7 mouse cellular contexts compared by ENCODE assay signal in genomic region chrX:7947900-7948492, GRCm38 (mm10). TPM values are rescaled to one million over a fixed set of nuclear protein-coding genes. Genes with fewer than 3 reads are reported as not detected.
A peak's percentile ranks its signal among the peaks of the same experiment; 100 is the strongest.
DNase-seq lines count a peak whose midpoint lies in the region; ATAC-seq lines count a peak whose summit lies in the region.

No protein-coding gene starts in this region.

- WGBS in embryonic facial prominence, embryonic 11.5 days = 14% methylated on average over 38 of the region's 38 CpGs
- WGBS in limb, embryonic 10.5 days = 13% methylated on average over 38 of the region's 38 CpGs
- 20% methylated on average over 38 of the region's 38 CpGs for WGBS in midbrain, embryonic 13.5 days

- DNase-seq in adrenal gland, postnatal 14 days = peak; percentile 94
- peak; percentile 93 for DNase-seq in embryonic facial prominence, embryonic 11.5 days (ENCODE audit: low spot score)
- peak; percentile 98 for DNase-seq in kidney, adult 11 months
- peak; percentile 87 for DNase-seq in limb, embryonic 10.5 days (ENCODE audit: low spot score)
- DNase-seq in spleen, adult 12 weeks (ENCODE audit: low spot score) = peak; percentile 80

- peak; percentile 98; the same call in 1 of the 2 replicates for ATAC-seq in embryonic facial prominence, embryonic 11.5 days (replicated peaks; ENCODE audit: insufficient number of reproducible peaks, low FRiP score, low TSS enrichment, low read depth)
- peak; percentile 99 for ATAC-seq in granulocyte monocyte progenitor cell, adult 5-6 weeks (replicated peaks; ENCODE audit: poor library complexity, severe bottlenecking)
- no peak; the same call in 1 of the 2 replicates for ATAC-seq in midbrain, embryonic 13.5 days

- peak overlapping the region; percentile 36 for H3K4me2 ChIP-seq in embryonic facial prominence, embryonic 11.5 days (ENCODE audit: low read depth, low read length)
- H3K4me2 ChIP-seq in midbrain, embryonic 13.5 days (replicated peaks) = peak overlapping the region; percentile 62

- H3K27me3 ChIP-seq in embryonic facial prominence, embryonic 11.5 days (ENCODE audit: control insufficient read depth, insufficient read depth, low read length) = no peaks in the 10 kb centered on the region
- no peaks in the 10 kb centered on the region for H3K27me3 ChIP-seq in limb, embryonic 10.5 days (ENCODE audit: low read depth, poor library complexity, severe bottlenecking)
- H3K27me3 ChIP-seq in midbrain, embryonic 13.5 days = no peaks in the 10 kb centered on the region

- H3K9me3 ChIP-seq in embryonic facial prominence, embryonic 11.5 days (replicated peaks; ENCODE audit: control insufficient read depth, low read length) = no peaks in the 10 kb centered on the region
- no peaks in the 10 kb centered on the region for H3K9me3 ChIP-seq in limb, embryonic 10.5 days (replicated peaks)
- H3K9me3 ChIP-seq in midbrain, embryonic 13.5 days = no peaks in the 10 kb centered on the region

- no peaks in the 10 kb centered on the region for H3K36me3 ChIP-seq in embryonic facial prominence, embryonic 11.5 days (replicated peaks; ENCODE audit: control insufficient read depth, insufficient read depth, low read depth, low read length)
- H3K36me3 ChIP-seq in limb, embryonic 10.5 days = 0 out of 2 replicates have a peak, but pooled peaks cover 4% of the 10 kb centered on the region
- H3K36me3 ChIP-seq in midbrain, embryonic 13.5 days = peaks cover 5% of the 10 kb centered on the region; the same call in 1 of the 2 replicates

- peak overlapping the region; percentile 51 for H3K9ac ChIP-seq in embryonic facial prominence, embryonic 11.5 days (replicated peaks; ENCODE audit: low read length)
- peak overlapping the region; percentile 44 for H3K9ac ChIP-seq in midbrain, embryonic 13.5 days (replicated peaks)

- no peaks in the 10 kb centered on the region for H3K4me1 ChIP-seq in embryonic facial prominence, embryonic 11.5 days (ENCODE audit: control insufficient read depth, insufficient read depth, low read length)
- no peaks in the 10 kb centered on the region for H3K4me1 ChIP-seq in limb, embryonic 10.5 days
- 0 out of 2 replicates have a peak, but pooled peaks cover 7% of the 10 kb centered on the region for H3K4me1 ChIP-seq in midbrain, embryonic 13.5 days (replicated peaks)

- no peak overlapping the region for H3K27ac ChIP-seq in embryonic facial prominence, embryonic 11.5 days (replicated peaks; ENCODE audit: low read depth, low read length)
- peak overlapping the region; percentile 85 for H3K27ac ChIP-seq in limb, embryonic 10.5 days
- peak overlapping the region; percentile 60; the same call in 1 of the 2 replicates for H3K27ac ChIP-seq in midbrain, embryonic 13.5 days

- H3K4me3 ChIP-seq in embryonic facial prominence, embryonic 11.5 days (ENCODE audit: low read depth, low read length) = peak overlapping the region; percentile 42
- peak overlapping the region; percentile 57 for H3K4me3 ChIP-seq in limb, embryonic 10.5 days
- peak overlapping the region; percentile 49 for H3K4me3 ChIP-seq in midbrain, embryonic 13.5 days (replicated peaks)

RNA-seq across cellular contexts. Expression of gene Hdac6, which starts 0.3 kb away (rescaled TPM):
- 18.1 and 18.2 TPM in 2 replicates for total RNA-seq in adrenal gland, postnatal 14 days (2021)
- polyA plus RNA-seq in embryonic facial prominence, embryonic 11.5 days (2014; fragmentation: Nextera tagmentation; extraction: Ambion mirVana) = 38.0 and 43.9 TPM in 2 replicates
- total RNA-seq in granulocyte monocyte progenitor cell, adult 5-6 weeks (2014; fragmentation: Nextera tagmentation) = 11.5 and 13.5 TPM in 2 replicates
- total RNA-seq in granulocyte monocyte progenitor cell, adult 5-6 weeks (2017) = 7.5 and 8.0 TPM in 2 replicates
- polyA plus RNA-seq in limb, embryonic 10.5 days (2016; fragmentation: Nextera tagmentation; extraction: Ambion mirVana) = 39.6 and 52.8 TPM in 2 replicates
- polyA plus RNA-seq in midbrain, embryonic 13.5 days (2015; fragmentation: Nextera tagmentation; extraction: Ambion mirVana) = 76.7 and 78.2 TPM in 2 replicates

RNA-seq across cellular contexts. Expression of gene Eras, which starts 19.6 kb away (rescaled TPM):
- total RNA-seq in adrenal gland, postnatal 14 days (2021) = not detected in 2 replicates
- not detected in 2 replicates for polyA plus RNA-seq in embryonic facial prominence, embryonic 11.5 days (2014; fragmentation: Nextera tagmentation; extraction: Ambion mirVana)
- total RNA-seq in granulocyte monocyte progenitor cell, adult 5-6 weeks (2014; fragmentation: Nextera tagmentation) = not detected in 2 replicates
- not detected in 2 replicates for total RNA-seq in granulocyte monocyte progenitor cell, adult 5-6 weeks (2017)
- polyA plus RNA-seq in limb, embryonic 10.5 days (2016; fragmentation: Nextera tagmentation; extraction: Ambion mirVana) = not detected in 2 replicates
- 0.24 TPM in 1 of 2 replicates, not detected in the other for polyA plus RNA-seq in midbrain, embryonic 13.5 days (2015; fragmentation: Nextera tagmentation; extraction: Ambion mirVana)

RNA-seq across cellular contexts. Expression of gene Pcsk1n, which starts 28.4 kb away (rescaled TPM):
- 40.3 and 50.2 TPM in 2 replicates for total RNA-seq in adrenal gland, postnatal 14 days (2021)
- polyA plus RNA-seq in embryonic facial prominence, embryonic 11.5 days (2014; fragmentation: Nextera tagmentation; extraction: Ambion mirVana) = 4.9 and 5.3 TPM in 2 replicates
- not detected in 2 replicates for total RNA-seq in granulocyte monocyte progenitor cell, adult 5-6 weeks (2014; fragmentation: Nextera tagmentation)
- total RNA-seq in granulocyte monocyte progenitor cell, adult 5-6 weeks (2017) = not detected in 2 replicates
- polyA plus RNA-seq in limb, embryonic 10.5 days (2016; fragmentation: Nextera tagmentation; extraction: Ambion mirVana) = 0.06 and 0.13 TPM in 2 replicates
- 164 and 172 TPM in 2 replicates for polyA plus RNA-seq in midbrain, embryonic 13.5 days (2015; fragmentation: Nextera tagmentation; extraction: Ambion mirVana)

RNA-seq across cellular contexts. Expression of gene Gata1, which starts 29.9 kb away (rescaled TPM):
- total RNA-seq in adrenal gland, postnatal 14 days (2021) = 0.38 and 2.5 TPM in 2 replicates
- polyA plus RNA-seq in embryonic facial prominence, embryonic 11.5 days (2014; fragmentation: Nextera tagmentation; extraction: Ambion mirVana) = 4.0 and 5.0 TPM in 2 replicates
- 2.2 and 4.5 TPM in 2 replicates for total RNA-seq in granulocyte monocyte progenitor cell, adult 5-6 weeks (2014; fragmentation: Nextera tagmentation)
- total RNA-seq in granulocyte monocyte progenitor cell, adult 5-6 weeks (2017) = 3.6 and 4.2 TPM in 2 replicates
- 4.1 and 6.3 TPM in 2 replicates for polyA plus RNA-seq in limb, embryonic 10.5 days (2016; fragmentation: Nextera tagmentation; extraction: Ambion mirVana)
- 0.24 and 0.31 TPM in 2 replicates for polyA plus RNA-seq in midbrain, embryonic 13.5 days (2015; fragmentation: Nextera tagmentation; extraction: Ambion mirVana)

RNA-seq across cellular contexts. Expression of gene Gm10490, which starts 38.7 kb away (rescaled TPM):
- not detected in 2 replicates for total RNA-seq in adrenal gland, postnatal 14 days (2021)
- polyA plus RNA-seq in embryonic facial prominence, embryonic 11.5 days (2014; fragmentation: Nextera tagmentation; extraction: Ambion mirVana) = not detected in 2 replicates
- total RNA-seq in granulocyte monocyte progenitor cell, adult 5-6 weeks (2014; fragmentation: Nextera tagmentation) = not detected in 2 replicates
- total RNA-seq in granulocyte monocyte progenitor cell, adult 5-6 weeks (2017) = not detected in 2 replicates
- polyA plus RNA-seq in limb, embryonic 10.5 days (2016; fragmentation: Nextera tagmentation; extraction: Ambion mirVana) = not detected in 2 replicates
- not detected in 2 replicates for polyA plus RNA-seq in midbrain, embryonic 13.5 days (2015; fragmentation: Nextera tagmentation; extraction: Ambion mirVana)

Comparison
In these comparisons a context has a peak if more than half of its experiments do, and no peak if none do; other contexts are left out.
1. RNA of gene Pcsk1n, which starts 28.4 kb away (polyA plus RNA-seq): 164 to 172 TPM in midbrain, embryonic 13.5 days; 4.9 to 5.3 TPM in embryonic facial prominence, embryonic 11.5 days and 0.06 to 0.13 TPM in limb, embryonic 10.5 days; every median in the first group is over 10 times any median in the second.
2. Peak in every context shown above with its lines, with median percentiles within 50 percentile points of each other: DNase-seq and H3K4me3 ChIP-seq.